Mouse (Mus musculus) kidney, adult 2 months (tissue): ENCODE results near the gene Slc25a48.

Source experiments
- CTCF ChIP-seq: fragments of 200-500 bp; conservative IDR thresholded peaks from 2 replicates; pipeline ENCODE4 v1.5.1; 2011; ENCODE audit warnings: low read depth, mild to moderate bottlenecking, control low read depth, low read length, moderate library complexity, mixed read lengths; ENCODE audit not compliant: insufficient read depth, insufficient read length
- POLR2A ChIP-seq: fragments of 200-500 bp; IDR thresholded peaks from one replicate; pipeline ENCODE4 v1.6.1; 2011; ENCODE audit warnings: low read depth, low read length, control low read depth

- TF ChIP-seq CTCF (no peak), POLR2A (no peak)
Observed at GRCm38 (mm10) chr13:56462791-56463190, 24.6 kb downstream of the Slc25a48 start.
